Mouse (Mus musculus) thymus, postnatal 4 days (tissue): ENCODE measurements around the gene Upk3bl.
"Not testable (repeated sequence)": the region's sequence is repeated elsewhere in the genome, so short reads cannot be mapped to it uniquely, and the experiment has no call there.

Experiments used
- DNase-seq: peaks from one replicate; pipeline ENCODE4 v3.0.0; 2021

Upk3bl gene

GRCm38 (mm10) chr5:136048541-136048940 is 5.8 kb upstream of the Upk3bl start:
- not testable (repeated sequence) for DNase-seq

- DNase-seq = no peak
Observed at GRCm38 (mm10) chr5:136049926-136050325, 4.4 kb upstream of the Upk3bl start.

GRCm38 (mm10) chr5:136051231-136052085 is 2.8 kb upstream of the Upk3bl start:
- DNase-seq = no peak

- no peak for DNase-seq
Observed at GRCm38 (mm10) chr5:136052861-136053655, 1.2 kb upstream of the Upk3bl start.

- no peak for DNase-seq
Observed at GRCm38 (mm10) chr5:136056062-136056461, 1.8 kb downstream of the Upk3bl start.

GRCm38 (mm10) chr5:136057085-136057484 is 2.8 kb downstream of the Upk3bl start:
- DNase-seq = no peak

- DNase-seq = peak; percentile 90
Observed at GRCm38 (mm10) chr5:136061567-136061966, 7.3 kb downstream of the Upk3bl start.

GRCm38 (mm10) chr5:136063920-136064319 is 9.6 kb downstream of the Upk3bl start:
- no peak for DNase-seq

- DNase-seq = not testable (repeated sequence)
Observed at GRCm38 (mm10) chr5:136066404-136067148, 12.3 kb downstream of the Upk3bl start.

GRCm38 (mm10) chr5:136069411-136069810 is 15.1 kb downstream of the Upk3bl start:
- DNase-seq = no peak

- DNase-seq = no peak
Observed at GRCm38 (mm10) chr5:136073051-136073450, 18.8 kb downstream of the Upk3bl start.

- no peak for DNase-seq
Observed at GRCm38 (mm10) chr5:136073526-136073925, 19.2 kb downstream of the Upk3bl start.

- no peak for DNase-seq
Observed at GRCm38 (mm10) chr5:136075076-136075475, 20.8 kb downstream of the Upk3bl start.

GRCm38 (mm10) chr5:136076284-136076683 is 22.0 kb downstream of the Upk3bl start:
- no peak for DNase-seq

- DNase-seq = no peak
Observed at GRCm38 (mm10) chr5:136077001-136077550, 22.8 kb downstream of the Upk3bl start.

GRCm38 (mm10) chr5:136078136-136078535 is 23.8 kb downstream of the Upk3bl start:
- no peak for DNase-seq

GRCm38 (mm10) chr5:136082345-136082744 is 28.1 kb downstream of the Upk3bl start:
- DNase-seq = no peak

GRCm38 (mm10) chr5:136083669-136084107 is 29.4 kb downstream of the Upk3bl start, which contains the start of gene Rasa4:
Gene Rasa4 (plus strand): TSS chr5:136083916.
- DNase-seq = peak; percentile 95

- peak; percentile 45 for DNase-seq
Observed at GRCm38 (mm10) chr5:136084144-136084881, 30.0 kb downstream of the Upk3bl start.

- peak; percentile 69 for DNase-seq
Observed at GRCm38 (mm10) chr5:136084891-136085651, 30.8 kb downstream of the Upk3bl start.

- DNase-seq = no peak
Observed at GRCm38 (mm10) chr5:136086290-136086689, 32.0 kb downstream of the Upk3bl start.
